Mouse (Mus musculus): Measurements from ENCODE around the gene Tnfrsf17.

GRCm38 (mm10) chr16:11368412-11368811 is 54.8 kb downstream of the Tnfrsf17 start:
- TF ChIP-seq POLR2A (IDR thresholded peaks at IDR 0.05; ENCODE audit: low read depth, low read length) (no peak), CTCF (IDR thresholded peaks at IDR 0.05; ENCODE audit: extremely low read depth, insufficient read depth, insufficient read length, insufficient replicate concordance) (no peak)

Measured in spleen, adult 2 months (tissue).